Mouse (Mus musculus): ENCODE measurements at regions not wholly inside any gene's neighbourhood (a gene's known extent, or its start where the extent isn't known, plus 50 kb on each side); places are given as distances from the start of the nearest gene placed in this dataset.
A peak's percentile ranks its signal among the peaks of the same experiment; 100 is the strongest.

DNA sequence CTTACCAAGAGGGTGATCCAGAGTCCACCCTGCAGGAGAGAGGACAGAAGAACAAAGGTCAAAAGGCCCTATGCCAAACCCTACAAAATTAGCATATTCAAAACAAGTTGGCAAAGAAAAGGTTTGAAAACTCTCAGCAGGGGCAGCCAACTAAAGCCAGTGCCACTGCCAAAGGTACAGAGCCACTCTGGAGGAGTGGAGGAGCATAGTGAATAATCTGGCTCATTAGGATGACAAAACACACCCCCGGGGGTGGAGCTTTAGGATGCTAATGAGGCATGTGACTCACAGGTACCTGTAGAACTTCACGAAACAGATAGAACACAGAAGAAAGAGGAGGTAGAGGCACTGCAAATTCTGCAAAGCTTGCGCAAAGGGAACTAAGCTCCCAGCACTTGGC is 110.7 kb upstream of the Lnx1 start:
- no peak overlapping the region for H3K27ac ChIP-seq (ENCODE audit: control insufficient read depth, insufficient read depth, low read depth, low read length)
- H3K36me3 ChIP-seq (ENCODE audit: control insufficient read depth, insufficient read depth, low read length) = no peaks in the 10 kb centered on the region
- no peaks in the 10 kb centered on the region for H3K4me1 ChIP-seq (ENCODE audit: control insufficient read depth, insufficient read depth, low read length)
- TF ChIP-seq POLR2A (IDR thresholded peaks at IDR 0.05; ENCODE audit: control insufficient read depth, low read depth, low read length) = no peak
- TF ChIP-seq CTCF (IDR thresholded peaks at IDR 0.05; ENCODE audit: control insufficient read depth, insufficient read depth, insufficient replicate concordance, low read depth, low read length) = no peak
- no peak overlapping the region for H3K4me3 ChIP-seq (ENCODE audit: control insufficient read depth, low read depth, low read length)
- H3K27me3 ChIP-seq (ENCODE audit: control insufficient read depth, insufficient read depth, low read length) = no peaks in the 10 kb centered on the region

DNA sequence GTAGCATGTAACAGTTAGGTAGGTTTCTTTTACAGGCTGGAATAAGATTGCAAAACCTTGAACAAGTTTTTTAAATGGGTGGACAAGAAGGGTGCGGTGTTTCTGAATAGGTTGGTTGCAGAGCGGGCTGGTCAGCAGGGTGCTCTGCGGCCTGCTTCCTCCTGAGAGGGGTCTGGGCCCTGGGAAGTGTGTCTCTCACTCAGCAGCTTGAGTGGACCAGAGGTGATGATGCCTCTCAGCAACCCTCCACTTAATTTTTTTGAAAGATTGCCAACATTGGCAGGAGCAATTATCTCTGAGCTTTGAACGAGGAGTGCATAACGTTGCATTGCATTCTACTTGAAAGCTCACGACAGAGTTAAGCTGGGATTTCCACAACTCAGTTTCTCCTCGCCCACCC is 108.3 kb upstream of the Lnx1 start:
- Histone ChIP-seq H3K27ac (ENCODE audit: control insufficient read depth, insufficient read depth, low read depth, low read length) (no peak overlapping the region), H3K36me3 (ENCODE audit: control insufficient read depth, insufficient read depth, low read length) (no peaks in the 10 kb centered on the region), H3K4me1 (ENCODE audit: control insufficient read depth, insufficient read depth, low read length) (no peaks in the 10 kb centered on the region), H3K4me3 (ENCODE audit: control insufficient read depth, low read depth, low read length) (no peak overlapping the region), H3K27me3 (ENCODE audit: control insufficient read depth, insufficient read depth, low read length) (no peaks in the 10 kb centered on the region)
- no peak for TF ChIP-seq CTCF (IDR thresholded peaks at IDR 0.05; ENCODE audit: control insufficient read depth, insufficient read depth, insufficient replicate concordance, low read depth, low read length)
- TF ChIP-seq POLR2A (IDR thresholded peaks at IDR 0.05; ENCODE audit: control insufficient read depth, low read depth, low read length) = no peak

DNA sequence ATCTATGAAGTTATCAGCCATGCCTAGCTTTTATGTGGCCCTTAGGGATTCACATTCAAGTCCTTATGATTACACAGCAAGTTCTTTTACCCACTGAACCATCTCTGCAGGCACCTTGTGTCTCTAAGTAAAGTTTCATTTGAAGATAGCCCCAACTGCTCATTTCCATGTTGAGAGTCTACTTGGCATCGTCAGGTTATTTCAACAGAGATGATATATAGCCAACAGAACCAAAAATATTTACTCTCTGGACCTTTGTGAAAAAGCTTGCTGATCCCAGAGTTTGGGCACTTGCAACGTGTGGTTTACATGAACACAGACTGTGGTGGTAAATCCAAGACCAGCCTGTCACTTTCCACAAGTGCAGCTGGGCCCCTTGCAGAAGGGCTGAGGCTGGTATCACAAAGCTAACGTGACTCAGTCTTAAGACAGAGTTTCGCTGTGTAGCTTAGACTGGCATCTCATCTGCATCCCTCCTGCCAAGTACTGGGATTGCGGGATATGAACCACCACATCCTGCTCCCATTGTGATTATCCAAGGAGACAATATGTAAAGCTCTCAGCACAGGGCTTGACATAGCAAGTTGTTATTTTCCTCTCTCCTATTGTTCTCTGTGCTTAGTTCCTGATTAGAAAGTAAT is 105.0 kb upstream of the Lnx1 start:
- H3K27me3 ChIP-seq (ENCODE audit: control insufficient read depth, insufficient read depth, low read length) = no peaks in the 10 kb centered on the region
- H3K36me3 ChIP-seq (ENCODE audit: control insufficient read depth, insufficient read depth, low read length) = no peaks in the 10 kb centered on the region
- H3K4me3 ChIP-seq (ENCODE audit: control insufficient read depth, low read depth, low read length) = no peak overlapping the region
- no peak for TF ChIP-seq CTCF (IDR thresholded peaks at IDR 0.05; ENCODE audit: control insufficient read depth, insufficient read depth, insufficient replicate concordance, low read depth, low read length)
- no peak for TF ChIP-seq POLR2A (IDR thresholded peaks at IDR 0.05; ENCODE audit: control insufficient read depth, low read depth, low read length)
- H3K4me1 ChIP-seq (ENCODE audit: control insufficient read depth, insufficient read depth, low read length) = no peaks in the 10 kb centered on the region
- H3K27ac ChIP-seq (ENCODE audit: control insufficient read depth, insufficient read depth, low read depth, low read length) = no peak overlapping the region

DNA sequence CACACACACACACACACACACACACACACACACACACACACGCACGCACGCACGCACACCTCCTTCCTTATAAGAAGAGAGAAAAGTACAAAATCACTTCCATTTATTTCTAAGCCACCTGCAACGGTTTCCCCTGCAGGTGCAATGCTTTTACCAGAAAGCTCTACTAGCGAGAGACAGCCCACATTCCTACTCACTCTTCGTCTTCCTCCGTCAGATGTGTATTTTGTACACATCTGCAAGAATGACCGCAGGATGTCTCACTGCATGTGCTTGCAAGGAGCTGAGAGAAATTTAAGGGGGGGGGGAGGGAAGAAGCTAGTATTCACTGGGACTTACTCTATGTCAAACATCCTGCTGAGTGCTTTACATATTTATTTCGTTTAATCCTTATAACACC is 99.2 kb upstream of the Lnx1 start:
- H3K27ac ChIP-seq (ENCODE audit: control insufficient read depth, insufficient read depth, low read depth, low read length) = no peak overlapping the region
- H3K36me3 ChIP-seq (ENCODE audit: control insufficient read depth, insufficient read depth, low read length) = no peaks in the 10 kb centered on the region
- TF ChIP-seq POLR2A (IDR thresholded peaks at IDR 0.05; ENCODE audit: control insufficient read depth, low read depth, low read length) = no peak
- no peak for TF ChIP-seq CTCF (IDR thresholded peaks at IDR 0.05; ENCODE audit: control insufficient read depth, insufficient read depth, insufficient replicate concordance, low read depth, low read length)
- H3K4me1 ChIP-seq (ENCODE audit: control insufficient read depth, insufficient read depth, low read length) = no peaks in the 10 kb centered on the region
- H3K27me3 ChIP-seq (ENCODE audit: control insufficient read depth, insufficient read depth, low read length) = no peaks in the 10 kb centered on the region
- no peak overlapping the region for H3K4me3 ChIP-seq (ENCODE audit: control insufficient read depth, low read depth, low read length)

DNA sequence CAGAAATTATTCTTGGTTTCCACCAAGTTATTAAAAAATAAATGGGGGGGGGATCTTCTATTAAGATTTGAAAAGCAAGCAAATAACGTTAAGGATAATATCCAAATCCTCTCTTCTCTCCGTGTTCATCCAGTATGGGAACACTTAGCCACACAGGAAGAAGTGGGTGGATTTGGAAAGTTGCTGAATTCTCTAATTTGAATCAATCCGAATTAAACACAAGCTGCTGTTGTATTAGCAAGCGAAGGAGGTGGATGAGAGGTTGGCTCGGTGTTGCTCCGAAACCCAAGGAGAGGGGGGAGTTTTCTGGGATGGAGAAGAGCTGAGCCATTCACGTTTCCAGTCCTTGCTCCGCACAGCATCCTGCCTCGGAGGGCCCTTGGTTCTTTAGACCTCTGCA is 97.6 kb upstream of the Lnx1 start:
- H3K4me3 ChIP-seq (ENCODE audit: control insufficient read depth, low read depth, low read length) = no peak overlapping the region
- TF ChIP-seq CTCF (IDR thresholded peaks at IDR 0.05; ENCODE audit: control insufficient read depth, insufficient read depth, insufficient replicate concordance, low read depth, low read length) (no peak), POLR2A (IDR thresholded peaks at IDR 0.05; ENCODE audit: control insufficient read depth, low read depth, low read length) (no peak)

DNA sequence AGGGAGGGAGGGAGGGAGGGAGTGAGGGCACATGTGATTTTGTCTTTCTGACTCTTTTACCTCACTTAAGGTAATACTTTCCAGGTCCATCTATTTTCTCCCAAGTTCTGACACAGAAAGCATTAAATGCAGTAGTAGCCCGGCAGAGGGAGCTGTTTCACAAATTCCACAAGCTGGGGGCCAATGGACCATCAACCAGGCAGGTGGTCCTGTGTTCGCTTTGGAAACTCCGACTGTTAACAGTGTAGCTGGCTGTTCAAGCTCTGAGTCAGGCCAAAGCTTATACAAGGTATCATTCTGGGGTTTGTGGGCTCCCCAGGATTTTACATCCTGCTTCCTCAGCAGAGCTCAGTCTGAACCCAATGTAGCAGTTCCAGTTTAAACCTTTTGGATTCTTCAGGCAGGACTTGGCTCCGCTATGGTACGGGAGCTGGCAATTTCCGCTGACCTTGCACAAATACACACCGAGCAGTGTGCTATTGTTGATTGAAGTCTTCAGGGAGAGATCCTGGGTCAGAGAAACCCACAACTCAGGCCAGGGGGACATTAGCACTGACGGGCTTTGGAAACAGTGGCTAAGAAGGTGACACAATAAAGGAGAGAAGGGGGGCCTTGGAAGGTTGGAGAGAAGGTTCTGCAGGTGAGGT is 93.8 kb upstream of the Lnx1 start:
- Histone ChIP-seq H3K27ac (ENCODE audit: control insufficient read depth, insufficient read depth, low read depth, low read length) (no peak overlapping the region), H3K27me3 (ENCODE audit: control insufficient read depth, insufficient read depth, low read length) (no peaks in the 10 kb centered on the region), H3K4me1 (ENCODE audit: control insufficient read depth, insufficient read depth, low read length) (peaks cover 2% of the 10 kb centered on the region; the same call in 1 of the 2 replicates), H3K36me3 (ENCODE audit: control insufficient read depth, insufficient read depth, low read length) (no peaks in the 10 kb centered on the region), H3K4me3 (ENCODE audit: control insufficient read depth, low read depth, low read length) (peak overlapping the region; percentile 14)
- TF ChIP-seq CTCF (IDR thresholded peaks at IDR 0.05; ENCODE audit: control insufficient read depth, insufficient read depth, insufficient replicate concordance, low read depth, low read length) (peak; percentile 47; the same call in 1 of the 2 replicates), POLR2A (IDR thresholded peaks at IDR 0.05; ENCODE audit: control insufficient read depth, low read depth, low read length) (no peak)

More for the DNA sequence above, 97.6 kb upstream of the Lnx1 start:
- Histone ChIP-seq H3K36me3 (ENCODE audit: control insufficient read depth, insufficient read depth, low read length) (no peaks in the 10 kb centered on the region), H3K27me3 (ENCODE audit: control insufficient read depth, insufficient read depth, low read length) (no peaks in the 10 kb centered on the region), H3K4me1 (ENCODE audit: control insufficient read depth, insufficient read depth, low read length) (no peaks in the 10 kb centered on the region), H3K27ac (ENCODE audit: control insufficient read depth, insufficient read depth, low read depth, low read length) (no peak overlapping the region)

DNA sequence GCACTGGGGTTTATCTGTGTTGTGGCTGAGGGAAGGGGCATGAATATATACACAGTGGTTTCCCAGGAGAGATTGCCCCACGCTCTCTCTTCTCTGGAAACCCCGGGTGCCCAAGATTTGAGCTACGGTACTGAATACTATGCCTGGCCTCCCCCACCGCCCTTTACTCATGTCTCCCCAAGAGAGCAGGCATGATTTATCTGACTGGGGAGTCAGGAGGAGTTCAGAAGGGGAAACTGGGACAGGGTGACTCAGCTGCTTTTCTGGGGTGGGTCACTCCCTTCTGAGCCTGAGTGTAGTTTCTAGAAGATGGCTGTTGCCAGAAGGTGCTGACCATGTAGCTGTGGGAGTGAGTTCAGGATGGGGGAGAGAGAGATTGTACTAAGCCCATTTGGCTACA is 92.0 kb upstream of the Lnx1 start:
- Histone ChIP-seq H3K4me3 (ENCODE audit: control insufficient read depth, low read depth, low read length) (no peak overlapping the region), H3K27ac (ENCODE audit: control insufficient read depth, insufficient read depth, low read depth, low read length) (no peak overlapping the region), H3K36me3 (ENCODE audit: control insufficient read depth, insufficient read depth, low read length) (no peaks in the 10 kb centered on the region), H3K27me3 (ENCODE audit: control insufficient read depth, insufficient read depth, low read length) (no peaks in the 10 kb centered on the region), H3K4me1 (ENCODE audit: control insufficient read depth, insufficient read depth, low read length) (peaks cover 2% of the 10 kb centered on the region; the same call in 1 of the 2 replicates)
- TF ChIP-seq CTCF (IDR thresholded peaks at IDR 0.05; ENCODE audit: control insufficient read depth, insufficient read depth, insufficient replicate concordance, low read depth, low read length) = no peak
- no peak for TF ChIP-seq POLR2A (IDR thresholded peaks at IDR 0.05; ENCODE audit: control insufficient read depth, low read depth, low read length)

Data from testis, adult 2 months (tissue).